Comparison of ENCODE assay signal across 12 mouse cellular contexts in genomic region chr10:119031282-119032275, GRCm38 (mm10).
DNase-seq lines count a peak whose midpoint lies in the region; ATAC-seq and TF ChIP-seq lines count a peak whose summit lies in the region.
"Had no signal": no experiment of that assay in that cellular context is flagged by ENCODE, and none has a peak within 500 bp of the region (broad histone marks: within the 10 kb centered on the region; RNA-seq: fewer than 3 reads in every experiment).

No protein-coding gene starts in this region.

- ATAC-seq in liver, postnatal 0 days, result no peak
- ATAC-seq: forebrain, embryonic 14.5 days; liver, embryonic 12.5 days; midbrain, embryonic 13.5 days; Patski had no signal

- H3K4me2 ChIP-seq in liver, postnatal 0 days (ENCODE audit: low read depth, low read length), result no peak overlapping the region
- H3K4me2 ChIP-seq: liver, embryonic 12.5 days; midbrain, embryonic 13.5 days had no signal

- no peak overlapping the region for H3K4me3 ChIP-seq in lung, adult 2 months (replicated peaks; ENCODE audit: extremely low read depth, low read depth, low read length)
- H3K4me3 ChIP-seq in liver, postnatal 0 days (ENCODE audit: low read depth, low read length), result no peak overlapping the region
- H3K4me3 ChIP-seq: liver, embryonic 12.5 days; midbrain, embryonic 13.5 days had no signal

- 48% methylated on average over 16 of the region's 16 CpGs for WGBS in lung, adult 2 months
- 58% methylated on average over 16 of the region's 16 CpGs for WGBS in liver, postnatal 0 days (ENCODE audit: insufficient replicate concordance)

- DNase-seq in adrenal gland, adult 2 months, result peak; percentile 20
- no peak for DNase-seq in adrenal gland, postnatal 25 days
- peak; percentile 32 for DNase-seq in lung, postnatal 10 days
- DNase-seq in lung, adult 2 months, result no peak
- DNase-seq in layer of hippocampus, adult 9-11 months, result peak; percentile 72
- DNase-seq in thymus, postnatal 14 days, result peak; percentile 58
- DNase-seq in liver, postnatal 0 days, result no peak
- DNase-seq in cerebellum, adult 11 months, result no peak

- no peaks in the 10 kb centered on the region for H3K36me3 ChIP-seq in liver, postnatal 0 days (replicated peaks; ENCODE audit: insufficient read depth, low read length)
- H3K36me3 ChIP-seq: liver, embryonic 12.5 days; midbrain, embryonic 13.5 days had no signal

- TF ChIP-seq EP300 in liver, postnatal 0 days (IDR thresholded peaks at IDR 0.05; ENCODE audit: low read depth), result no peak

- no peak overlapping the region for H3K27ac ChIP-seq in liver, postnatal 0 days (ENCODE audit: low read depth)
- H3K27ac ChIP-seq: liver, embryonic 12.5 days; midbrain, embryonic 13.5 days had no signal

- no peak overlapping the region for H3K9ac ChIP-seq in liver, postnatal 0 days (replicated peaks)
- H3K9ac ChIP-seq: liver, embryonic 12.5 days; midbrain, embryonic 13.5 days had no signal

- H3K9me3 ChIP-seq in liver, postnatal 0 days (ENCODE audit: low read length), result no peaks in the 10 kb centered on the region
- H3K9me3 ChIP-seq: liver, embryonic 12.5 days; midbrain, embryonic 13.5 days had no signal

- TF ChIP-seq POLR2A in lung, adult 2 months (IDR thresholded peaks at IDR 0.05; ENCODE audit: borderline replicate concordance, extremely low read depth, low read depth, low read length), result no peak

- no peaks in the 10 kb centered on the region for H3K27me3 ChIP-seq in liver, postnatal 0 days (ENCODE audit: insufficient read depth, low read length)
- H3K27me3 ChIP-seq: liver, embryonic 12.5 days; midbrain, embryonic 13.5 days; Patski had no signal

- no peak for TF ChIP-seq CTCF in lung, adult 2 months (IDR thresholded peaks at IDR 0.05; ENCODE audit: insufficient read depth, low read length)
- TF ChIP-seq CTCF in liver, postnatal 0 days (IDR thresholded peaks at IDR 0.05; ENCODE audit: low read depth), result no peak

- no peaks in the 10 kb centered on the region for H3K4me1 ChIP-seq in lung, adult 2 months (ENCODE audit: control insufficient read depth, insufficient read depth, low read length)
- H3K4me1 ChIP-seq in liver, postnatal 0 days (ENCODE audit: insufficient read depth), result no peaks in the 10 kb centered on the region
- H3K4me1 ChIP-seq: liver, embryonic 12.5 days; midbrain, embryonic 13.5 days had no signal

Comparison
In these comparisons a context has a peak if more than half of its experiments do, and no peak if none do; other contexts are left out.
1. DNase-seq: peak in adrenal gland, adult 2 months (single experiment), lung, postnatal 10 days (single experiment), layer of hippocampus, adult 9-11 months (single experiment) and thymus, postnatal 14 days (single experiment); none in adrenal gland, postnatal 25 days (single experiment), lung, adult 2 months (single experiment), liver, postnatal 0 days (single experiment) and cerebellum, adult 11 months (single experiment).